In genomic region chr5:5266787-5267126, GRCm38 (mm10) we compare ENCODE assay signal across 13 mouse cellular contexts.
DNase-seq lines count a peak whose midpoint lies in the region; ATAC-seq and TF ChIP-seq lines count a peak whose summit lies in the region.
"Had no signal": no experiment of that assay in that cellular context is flagged by ENCODE, and none has a peak within 500 bp of the region (broad histone marks: within the 10 kb centered on the region; RNA-seq: fewer than 3 reads in every experiment).

No protein-coding gene starts in this region.

- no peak overlapping the region for H3K4me3 ChIP-seq in forebrain, embryonic 11.5 days (ENCODE audit: low read depth, low read length)
- no peak overlapping the region for H3K4me3 ChIP-seq in forebrain, postnatal 0 days (ENCODE audit: low read depth, low read length)
- H3K4me3 ChIP-seq in midbrain, embryonic 11.5 days (ENCODE audit: low read depth, low read length): no peak overlapping the region
- no peak overlapping the region for H3K4me3 ChIP-seq in midbrain, embryonic 10.5 days
- H3K4me3 ChIP-seq in forebrain, embryonic 15.5 days: no peak overlapping the region
- H3K4me3 ChIP-seq in neural tube, embryonic 13.5 days: no peak overlapping the region
- H3K4me3 ChIP-seq: heart, embryonic 13.5 days; limb, embryonic 10.5 days; liver, embryonic 15.5 days; lung, embryonic 15.5 days; myocyte had no signal

- peak; percentile 49; the same call in 1 of the 2 replicates for ATAC-seq in forebrain, embryonic 11.5 days (replicated peaks; ENCODE audit: low FRiP score)
- ATAC-seq in forebrain, postnatal 0 days: no peak
- peak; percentile 62; the same call in 1 of the 2 replicates for ATAC-seq in midbrain, embryonic 11.5 days (ENCODE audit: low FRiP score)
- peak; percentile 51 for ATAC-seq in forebrain, embryonic 15.5 days (replicated peaks)
- peak; percentile 33; the same call in 1 of the 2 replicates for ATAC-seq in neural tube, embryonic 13.5 days (ENCODE audit: low read depth)

- no peak overlapping the region for H3K27ac ChIP-seq in forebrain, embryonic 11.5 days (ENCODE audit: low read depth, low read length)
- H3K27ac ChIP-seq in forebrain, postnatal 0 days (ENCODE audit: low read depth, low read length): no peak overlapping the region
- H3K27ac ChIP-seq in midbrain, embryonic 11.5 days (ENCODE audit: low read depth, low read length): no peak overlapping the region
- no peak overlapping the region for H3K27ac ChIP-seq in midbrain, embryonic 10.5 days (replicated peaks)
- H3K27ac ChIP-seq in forebrain, embryonic 15.5 days (replicated peaks): no peak overlapping the region
- H3K27ac ChIP-seq in neural tube, embryonic 13.5 days (replicated peaks): no peak overlapping the region
- H3K27ac ChIP-seq: heart, embryonic 13.5 days; limb, embryonic 10.5 days; liver, embryonic 15.5 days; lung, embryonic 15.5 days had no signal

- no peak for DNase-seq in forebrain, embryonic 11.5 days (ENCODE audit: low spot score)
- no peak for DNase-seq in forebrain, postnatal 0 days
- no peak for DNase-seq in midbrain, embryonic 11.5 days (ENCODE audit: low spot score, missing footprints)
- DNase-seq in midbrain, embryonic 10.5 days (ENCODE audit: low spot score): no peak
- no peak for DNase-seq in thymus, postnatal 25 days
- no peak for DNase-seq in left cerebral cortex, postnatal 14 days (ENCODE audit: low spot score in 2 of 2)

- intact Hi-C loops in left cerebral cortex, postnatal 14 days (cut with DNase I): loop anchor here (2.0 to 5.0 kb wide), 3 partner anchors 111 to 304 kb away; no protein-coding TSS in a partner anchor

- H3K4me2 ChIP-seq in forebrain, embryonic 11.5 days (ENCODE audit: low read depth, low read length, severe bottlenecking): no peak overlapping the region
- no peak overlapping the region for H3K4me2 ChIP-seq in forebrain, postnatal 0 days (ENCODE audit: low read depth)
- H3K4me2 ChIP-seq in midbrain, embryonic 11.5 days: no peak overlapping the region
- H3K4me2 ChIP-seq in forebrain, embryonic 15.5 days (replicated peaks): no peak overlapping the region
- H3K4me2 ChIP-seq in neural tube, embryonic 13.5 days: no peak overlapping the region
- H3K4me2 ChIP-seq: liver, embryonic 15.5 days; lung, embryonic 15.5 days had no signal

- H3K9ac ChIP-seq in forebrain, embryonic 11.5 days (ENCODE audit: low read length): no peak overlapping the region
- H3K9ac ChIP-seq in forebrain, postnatal 0 days: no peak overlapping the region
- H3K9ac ChIP-seq in midbrain, embryonic 11.5 days (ENCODE audit: low read length): no peak overlapping the region
- no peak overlapping the region for H3K9ac ChIP-seq in forebrain, embryonic 15.5 days (replicated peaks)
- H3K9ac ChIP-seq in neural tube, embryonic 13.5 days: no peak overlapping the region
- H3K9ac ChIP-seq: heart, embryonic 13.5 days; liver, embryonic 15.5 days; lung, embryonic 15.5 days had no signal

- 89% methylated on average over 3 of the region's 3 CpGs for WGBS in forebrain, embryonic 11.5 days
- WGBS in forebrain, postnatal 0 days: 81% methylated on average over 3 of the region's 3 CpGs
- WGBS in midbrain, embryonic 11.5 days: 85% methylated on average over 3 of the region's 3 CpGs
- WGBS in midbrain, embryonic 10.5 days: 83% methylated on average over 3 of the region's 3 CpGs
- WGBS in forebrain, embryonic 15.5 days: 81% methylated on average over 3 of the region's 3 CpGs
- WGBS in neural tube, embryonic 13.5 days: 78% methylated on average over 3 of the region's 3 CpGs

- no peaks in the 10 kb centered on the region for H3K4me1 ChIP-seq in forebrain, embryonic 11.5 days (replicated peaks; ENCODE audit: control insufficient read depth, insufficient read depth, low read length)
- H3K4me1 ChIP-seq in forebrain, postnatal 0 days (ENCODE audit: insufficient read depth): no peaks in the 10 kb centered on the region
- H3K4me1 ChIP-seq in midbrain, embryonic 11.5 days (ENCODE audit: control insufficient read depth, insufficient read depth, low read length): peaks cover 13% of the 10 kb centered on the region; the same call in 1 of the 2 replicates
- peaks cover 21% of the 10 kb centered on the region for H3K4me1 ChIP-seq in midbrain, embryonic 10.5 days
- H3K4me1 ChIP-seq in forebrain, embryonic 15.5 days: peaks cover 27% of the 10 kb centered on the region
- H3K4me1 ChIP-seq in neural tube, embryonic 13.5 days (replicated peaks): peaks cover 29% of the 10 kb centered on the region
- H3K4me1 ChIP-seq: liver, embryonic 15.5 days had no signal

- H3K27me3 ChIP-seq in forebrain, embryonic 11.5 days (ENCODE audit: control insufficient read depth, insufficient read depth, low read length): no peaks in the 10 kb centered on the region
- H3K27me3 ChIP-seq in forebrain, postnatal 0 days (ENCODE audit: insufficient read depth, low read length): no peaks in the 10 kb centered on the region
- H3K27me3 ChIP-seq in midbrain, embryonic 11.5 days (ENCODE audit: control insufficient read depth, insufficient read depth, low read length): no peaks in the 10 kb centered on the region
- H3K27me3 ChIP-seq in midbrain, embryonic 10.5 days (ENCODE audit: low read depth, poor library complexity, severe bottlenecking): no peaks in the 10 kb centered on the region
- H3K27me3 ChIP-seq in forebrain, embryonic 15.5 days: no peaks in the 10 kb centered on the region
- no peaks in the 10 kb centered on the region for H3K27me3 ChIP-seq in neural tube, embryonic 13.5 days
- H3K27me3 ChIP-seq: heart, embryonic 13.5 days; liver, embryonic 15.5 days; lung, embryonic 15.5 days had no signal

- H3K36me3 ChIP-seq in forebrain, embryonic 11.5 days (ENCODE audit: control insufficient read depth, insufficient read depth, low read length): no peaks in the 10 kb centered on the region
- no peaks in the 10 kb centered on the region for H3K36me3 ChIP-seq in forebrain, postnatal 0 days (ENCODE audit: insufficient read depth)
- H3K36me3 ChIP-seq in midbrain, embryonic 11.5 days (ENCODE audit: control insufficient read depth, insufficient read depth, low read length): no peaks in the 10 kb centered on the region
- no peaks in the 10 kb centered on the region for H3K36me3 ChIP-seq in midbrain, embryonic 10.5 days
- H3K36me3 ChIP-seq in forebrain, embryonic 15.5 days: no peaks in the 10 kb centered on the region
- H3K36me3 ChIP-seq in neural tube, embryonic 13.5 days: no peaks in the 10 kb centered on the region
- H3K36me3 ChIP-seq: heart, embryonic 13.5 days; limb, embryonic 10.5 days; liver, embryonic 15.5 days; lung, embryonic 15.5 days had no signal

- H3K9me3 ChIP-seq in forebrain, embryonic 11.5 days (ENCODE audit: control insufficient read depth, low read length): no peaks in the 10 kb centered on the region
- no peaks in the 10 kb centered on the region for H3K9me3 ChIP-seq in forebrain, postnatal 0 days (ENCODE audit: low read length)
- no peaks in the 10 kb centered on the region for H3K9me3 ChIP-seq in midbrain, embryonic 11.5 days (ENCODE audit: control insufficient read depth, low read length)
- H3K9me3 ChIP-seq in midbrain, embryonic 10.5 days (replicated peaks): no peaks in the 10 kb centered on the region
- no peaks in the 10 kb centered on the region for H3K9me3 ChIP-seq in forebrain, embryonic 15.5 days
- no peaks in the 10 kb centered on the region for H3K9me3 ChIP-seq in neural tube, embryonic 13.5 days
- H3K9me3 ChIP-seq: heart, embryonic 13.5 days; limb, embryonic 10.5 days; liver, embryonic 15.5 days; lung, embryonic 15.5 days had no signal

- TF ChIP-seq CTCF in forebrain, postnatal 0 days (IDR thresholded peaks at IDR 0.05; ENCODE audit: low read depth): no peak
